Mouse (Mus musculus) cortical plate, adult 2 months (tissue): ENCODE data around the gene Gm14412.
"Not testable (repeated sequence)": the region's sequence is repeated elsewhere in the genome, so short reads cannot be mapped to it uniquely, and the experiment has no call there.

Experiments used
- CTCF ChIP-seq: fragments of 200-500 bp; IDR thresholded peaks from 2 replicates; pipeline ENCODE4 v1.5.1; 2011; ENCODE audit warnings: mild to moderate bottlenecking, control low read depth, low read length; ENCODE audit not compliant: insufficient read depth; ENCODE audit errors: extremely low read depth
- POLR2A ChIP-seq: fragments of 200-500 bp; IDR thresholded peaks from 2 replicates; pipeline ENCODE4 v1.6.1; 2011; ENCODE audit warnings: mild to moderate bottlenecking, low read length, control low read depth; ENCODE audit not compliant: insufficient read depth; ENCODE audit errors: extremely low read depth

- not testable (repeated sequence) for TF ChIP-seq CTCF, POLR2A
Measured at GRCm38 (mm10) chr2:177309627-177310026, 14.5 kb downstream of the Gm14412 start.
